Mouse (Mus musculus): ENCODE results near the gene Tfam.

The Tfam gene

GRCm38 (mm10) chr10:71223101-71223500, 15.0 kb downstream of the Tfam start:
- no peak for DNase-seq (ENCODE audit: low read depth, low spot score)

- no peak for DNase-seq (ENCODE audit: low read depth, low spot score)
Observed at GRCm38 (mm10) chr10:71222639-71223038, 15.4 kb downstream of the Tfam start.

DNA sequence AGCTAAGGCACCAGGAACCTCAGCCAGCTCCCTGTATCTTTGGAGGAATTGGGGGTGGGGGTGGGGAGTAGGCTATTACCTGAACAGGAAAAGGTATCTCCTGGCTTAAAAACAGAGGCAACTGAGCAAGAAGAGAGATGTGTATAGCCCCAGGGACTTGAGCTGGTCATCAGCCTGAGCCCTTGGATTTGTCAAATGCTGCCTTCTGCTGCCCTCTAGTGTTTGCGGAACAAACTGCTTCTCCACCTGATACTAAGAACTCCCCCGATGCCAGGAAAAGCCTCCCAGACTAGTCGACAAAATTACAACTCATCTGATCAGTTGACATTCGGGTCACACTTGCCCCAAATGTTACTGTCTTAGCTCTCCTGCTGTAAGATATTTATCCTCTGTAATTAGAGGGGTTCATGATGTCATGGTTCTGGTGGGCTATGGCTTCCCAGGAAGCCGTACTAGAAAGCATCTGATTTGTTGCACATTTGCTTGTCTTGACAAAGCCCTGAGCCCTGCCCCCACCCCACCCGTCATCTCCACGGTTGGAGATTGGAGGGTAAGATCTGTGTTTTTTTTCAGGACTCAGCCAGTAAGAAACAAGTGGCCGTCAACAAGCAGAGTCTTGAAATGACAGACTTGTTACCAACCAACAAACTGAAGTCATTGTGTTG, 19.7 kb downstream of the Tfam start:
- DNase-seq (ENCODE audit: low read depth, low spot score) = peak; percentile 60

GRCm38 (mm10) chr10:71215996-71216395, 22.1 kb downstream of the Tfam start:
- no peak for DNase-seq (ENCODE audit: low read depth, low spot score)

DNA sequence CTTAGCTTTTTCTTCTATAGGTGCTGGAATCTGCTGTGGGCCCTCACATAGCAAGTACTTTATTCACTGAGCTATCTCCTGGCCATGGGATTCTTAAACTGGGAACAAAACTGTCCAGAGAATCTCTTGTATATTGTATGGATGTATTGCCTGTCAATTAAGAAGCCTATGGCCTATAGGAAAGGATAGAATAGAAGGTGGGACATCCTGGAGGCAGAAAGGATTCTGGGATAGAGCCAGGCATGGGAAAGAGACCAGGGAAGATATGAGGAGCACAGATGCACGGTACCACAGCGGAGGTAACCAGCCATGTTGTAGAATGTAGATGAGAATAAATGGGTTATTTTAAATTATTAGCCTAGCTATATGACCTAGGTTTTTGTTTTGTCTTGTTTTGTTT, 36.6 kb downstream of the Tfam start:
- DNase-seq (ENCODE audit: low read depth, low spot score) = no peak

- DNase-seq (ENCODE audit: low read depth, low spot score) = no peak
Observed at GRCm38 (mm10) chr10:71200964-71201363, 37.1 kb downstream of the Tfam start.

DNA sequence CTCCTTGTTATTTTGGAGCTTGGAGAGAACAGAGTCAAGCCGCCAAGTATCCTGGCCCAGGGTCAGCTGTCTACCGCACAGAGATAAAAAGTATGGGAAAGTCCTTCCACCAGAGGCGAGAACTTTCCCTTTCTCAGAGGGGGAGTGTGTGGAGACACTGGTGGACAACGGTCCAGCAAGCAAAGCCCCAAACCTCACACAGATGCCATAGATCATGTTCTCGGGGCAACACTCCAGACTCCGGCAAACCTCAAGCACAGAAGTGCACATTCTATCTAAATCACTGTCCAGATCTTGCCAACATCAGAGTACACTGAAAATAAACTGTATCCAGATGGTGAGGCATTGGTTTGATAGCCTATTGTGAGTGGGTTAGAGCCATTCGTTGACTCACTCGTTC, 39.4 kb downstream of the Tfam start:
- no peak for DNase-seq (ENCODE audit: low read depth, low spot score)

DNA sequence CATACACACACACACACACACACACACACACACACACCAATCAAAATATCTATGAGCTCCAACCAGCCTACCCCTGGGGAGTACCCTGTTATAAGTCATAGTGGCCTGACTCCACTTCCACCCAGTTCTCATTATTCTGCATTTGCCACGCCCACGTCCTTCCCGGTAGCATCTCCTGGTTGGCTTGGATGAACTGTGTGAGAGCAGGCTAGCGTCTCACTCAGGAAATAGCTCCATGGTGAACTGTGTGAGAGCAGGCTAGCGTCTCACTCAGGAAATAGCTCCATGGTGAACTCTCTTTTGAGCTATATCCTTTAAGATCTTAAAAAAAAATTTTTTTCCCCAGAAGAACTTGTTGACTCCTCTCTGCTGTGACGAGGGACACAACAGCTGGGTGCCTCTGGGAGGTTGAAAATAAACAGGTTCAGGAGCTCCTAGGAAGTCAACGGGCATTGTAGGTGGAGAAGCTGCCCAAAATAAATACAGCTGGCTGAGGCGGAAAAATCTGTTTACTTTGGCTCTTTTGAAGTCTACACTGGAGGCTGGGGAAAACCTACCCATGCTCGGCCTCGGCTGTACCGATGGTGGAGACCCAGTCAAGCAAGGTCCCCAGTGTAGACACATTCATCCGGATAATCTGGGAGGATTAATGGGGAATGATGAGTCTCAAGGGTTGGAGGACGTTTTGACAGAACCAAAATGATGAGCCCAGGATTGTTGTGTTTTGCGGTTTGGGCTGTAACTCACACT, 40.9 kb downstream of the Tfam start:
- no peak for DNase-seq (ENCODE audit: low read depth, low spot score)

- no peak for DNase-seq (ENCODE audit: low read depth, low spot score)
Observed at GRCm38 (mm10) chr10:71195501-71195900, 42.6 kb downstream of the Tfam start.

- DNase-seq (ENCODE audit: low read depth, low spot score) = no peak
Observed at GRCm38 (mm10) chr10:71194713-71195112, 43.4 kb downstream of the Tfam start.

DNA sequence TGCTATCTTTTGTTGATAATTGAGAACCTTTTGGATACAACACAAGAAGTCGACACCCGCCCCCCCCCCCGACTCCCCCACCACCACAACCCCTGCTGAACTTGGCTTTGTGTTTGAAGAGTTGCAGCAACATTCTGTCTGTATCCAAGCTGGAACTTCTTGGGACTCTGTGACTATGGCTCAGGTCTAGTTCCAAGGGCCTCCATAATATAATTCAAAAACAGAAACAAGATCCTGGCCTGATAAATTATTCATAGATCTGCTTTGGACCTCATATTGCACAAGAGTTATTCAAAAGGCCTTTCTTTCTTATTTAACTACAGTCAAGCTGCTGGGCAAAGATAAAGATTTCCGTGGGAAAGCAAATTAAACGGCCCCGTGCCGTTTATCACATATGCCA, 44.8 kb downstream of the Tfam start:
- DNase-seq (ENCODE audit: low read depth, low spot score) = no peak

DNA sequence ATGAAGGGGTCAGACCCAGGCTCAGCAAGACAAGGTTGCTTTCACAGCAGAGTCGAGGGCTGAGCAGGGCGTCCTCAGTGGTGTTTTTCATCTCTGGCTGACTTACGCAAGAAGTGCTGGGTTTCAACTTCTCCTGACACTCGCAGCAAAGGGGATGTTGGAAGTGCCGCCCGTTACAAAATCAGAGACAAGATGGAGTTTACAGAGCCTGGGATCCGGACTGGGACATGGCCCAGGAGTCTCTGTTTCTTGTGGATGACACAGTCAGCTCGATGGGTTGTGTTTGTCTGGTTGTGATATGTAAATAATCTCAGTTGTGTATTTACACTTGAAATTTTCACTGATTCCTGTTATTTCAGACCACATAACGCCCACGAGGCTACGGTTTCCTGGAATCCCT, 45.2 kb downstream of the Tfam start:
- no peak for DNase-seq (ENCODE audit: low read depth, low spot score)

DNA sequence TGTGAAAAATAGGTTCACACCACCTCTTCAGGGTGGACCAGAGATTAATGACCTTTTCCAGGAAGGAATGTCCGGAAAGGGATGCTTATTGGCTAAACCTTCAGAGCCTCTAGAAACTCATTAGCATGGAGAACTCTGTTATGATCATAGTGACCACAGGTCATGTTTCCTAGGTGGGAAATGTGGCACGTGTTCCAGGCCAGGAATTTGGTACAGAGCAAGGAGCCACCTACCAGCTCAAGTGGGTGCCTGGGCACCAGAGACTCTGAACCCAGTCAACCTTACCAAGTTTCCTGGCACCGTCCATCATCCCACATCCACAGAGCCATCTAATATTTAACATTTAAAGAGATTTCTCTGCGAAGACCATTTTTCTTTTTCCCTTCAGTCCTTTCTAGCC, 49.4 kb downstream of the Tfam start:
- DNase-seq (ENCODE audit: low read depth, low spot score) = no peak

DNA sequence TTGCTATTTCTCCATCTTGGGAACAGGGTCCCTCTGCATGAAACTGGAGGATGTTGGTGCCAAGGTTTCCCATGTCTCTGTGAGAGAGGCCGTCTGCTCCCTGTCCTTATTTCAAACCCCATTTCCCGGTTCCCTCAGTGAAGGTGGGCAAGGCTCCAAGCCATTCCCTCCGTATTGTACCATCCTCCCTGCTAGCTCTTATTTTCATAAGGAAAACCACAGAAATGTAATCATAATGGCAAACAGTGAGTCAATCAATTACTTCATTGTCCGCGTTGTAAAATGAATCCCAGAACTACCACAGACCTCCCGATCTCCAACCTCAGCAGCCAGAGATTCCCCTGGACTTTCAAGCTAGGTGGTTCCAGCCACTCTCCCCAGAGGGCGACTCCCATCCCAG, 53.0 kb downstream of the Tfam start:
- no peak for DNase-seq (ENCODE audit: low read depth, low spot score)

- DNase-seq (ENCODE audit: low read depth, low spot score) = no peak
Observed at GRCm38 (mm10) chr10:71183339-71184031, 54.6 kb downstream of the Tfam start.

GRCm38 (mm10) chr10:71181931-71182330, 56.1 kb downstream of the Tfam start:
- DNase-seq (ENCODE audit: low read depth, low spot score) = no peak

DNA sequence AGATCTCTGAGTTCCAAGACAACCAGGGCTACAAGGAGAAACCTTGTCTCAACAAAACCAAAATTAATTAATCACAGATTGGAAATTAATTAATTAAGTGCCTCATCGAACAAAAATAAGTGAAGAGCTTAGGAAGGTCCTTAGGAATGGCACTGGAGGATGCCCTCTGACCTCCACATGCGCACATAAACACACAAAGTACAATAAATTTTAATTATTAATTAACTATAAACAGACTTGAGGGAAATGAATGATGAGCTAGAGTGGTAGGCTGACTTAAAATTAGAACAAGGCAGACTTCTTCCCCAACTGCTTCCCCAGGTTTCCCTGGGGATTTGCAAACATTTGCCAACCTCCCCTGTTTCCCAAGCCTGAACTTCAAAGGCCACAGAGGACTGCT, 57.0 kb downstream of the Tfam start:
- no peak for DNase-seq (ENCODE audit: low read depth, low spot score)

- DNase-seq (ENCODE audit: low read depth, low spot score) = no peak
Observed at GRCm38 (mm10) chr10:71180057-71180456, 58.0 kb downstream of the Tfam start.

- no peak for DNase-seq (ENCODE audit: low read depth, low spot score)
Observed at GRCm38 (mm10) chr10:71177201-71177600, 60.9 kb downstream of the Tfam start.

- DNase-seq (ENCODE audit: low read depth, low spot score) = no peak
Observed at GRCm38 (mm10) chr10:71176341-71176740, 61.7 kb downstream of the Tfam start.

All from retina, adult 2 months (tissue).